ENCODE assay signal across 9 mouse cellular contexts in the genomic region with DNA sequence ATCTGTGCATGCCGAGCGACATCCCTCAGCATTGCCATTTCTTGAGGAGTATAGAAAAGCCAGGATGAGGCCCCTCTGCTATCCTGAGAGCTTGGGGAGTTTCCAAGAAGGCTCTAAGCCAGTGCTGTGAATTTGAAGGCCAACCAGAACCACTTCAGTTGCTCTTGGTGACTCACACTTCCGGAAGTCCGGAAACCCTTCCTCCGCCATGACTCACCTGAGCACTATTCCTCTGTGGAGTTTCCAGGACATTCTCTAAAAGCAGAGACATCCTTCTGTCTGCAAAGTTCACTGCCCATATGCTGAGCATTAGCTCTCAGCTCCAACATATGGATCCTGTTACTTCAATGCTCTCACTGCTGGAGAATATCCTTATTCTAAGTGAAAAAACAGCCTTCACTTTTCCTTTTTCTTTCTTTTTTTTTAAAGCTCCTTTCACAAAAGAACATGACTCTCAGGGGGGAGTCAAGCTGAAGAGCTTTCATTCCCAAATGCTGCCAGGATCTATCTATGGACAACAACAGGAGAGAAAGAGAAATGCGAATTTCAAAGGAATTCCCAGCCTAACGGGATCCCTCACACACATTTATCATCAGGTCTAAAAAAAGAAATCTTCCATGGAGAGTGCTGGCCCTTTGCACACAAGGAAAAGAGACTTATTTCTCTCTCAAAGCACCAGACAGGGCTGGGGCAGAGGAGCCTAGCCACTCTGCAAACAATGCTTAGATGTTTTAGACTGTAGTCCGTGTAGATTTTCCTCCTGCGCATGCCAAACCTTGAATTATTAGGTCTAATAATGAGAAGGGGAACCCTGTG.
DNase-seq lines count a peak whose midpoint lies in the region; ATAC-seq and TF ChIP-seq lines count a peak whose summit lies in the region.
"Had no signal": no experiment of that assay in that cellular context is flagged by ENCODE, and none has a peak within 500 bp of the region (broad histone marks: within the 10 kb centered on the region; RNA-seq: fewer than 3 reads in every experiment).

No protein-coding gene starts in this region.

- TF ChIP-seq EP300 in liver, postnatal 0 days (IDR thresholded peaks at IDR 0.05; ENCODE audit: low read depth): no peak

- peak overlapping the region; percentile 90 for H3K27ac ChIP-seq in layer of hippocampus, adult 2 months
- H3K27ac ChIP-seq in limb, embryonic 13.5 days: peak overlapping the region; percentile 76
- no peak overlapping the region for H3K27ac ChIP-seq in liver, postnatal 0 days (ENCODE audit: low read depth)
- H3K27ac ChIP-seq: liver, embryonic 14.5 days had no signal

- TF ChIP-seq CTCF in layer of hippocampus, adult 2 months (conservative IDR thresholded peaks at IDR 0.05): no peak
- TF ChIP-seq CTCF in liver, postnatal 0 days (IDR thresholded peaks at IDR 0.05; ENCODE audit: low read depth): no peak

- peak in 1 of 2 experiments; percentile 44 for DNase-seq in layer of hippocampus, adult 2 months (ENCODE audit: low spot score in 2 of 2)
- no peak for DNase-seq in layer of hippocampus, postnatal 25 days (ENCODE audit: extremely low spot score in 1 of 2, low spot score in 1 of 2)
- DNase-seq in brain, adult 2 months (ENCODE audit: low read depth, low spot score): peak; percentile 94
- DNase-seq in fibroblast of lung, adult 2 months (ENCODE audit: low read depth): peak; percentile 42
- DNase-seq in liver, postnatal 0 days: no peak
- DNase-seq in kidney, postnatal 36 days: no peak
- no peak for DNase-seq in spleen, postnatal 36 days (ENCODE audit: low spot score in 2 of 2)

- peaks cover 22% of the 10 kb centered on the region for H3K36me3 ChIP-seq in limb, embryonic 13.5 days
- no peaks in the 10 kb centered on the region for H3K36me3 ChIP-seq in liver, postnatal 0 days (replicated peaks; ENCODE audit: insufficient read depth, low read length)

- H3K4me3 ChIP-seq in layer of hippocampus, adult 2 months: no peak overlapping the region
- no peak overlapping the region for H3K4me3 ChIP-seq in limb, embryonic 13.5 days
- H3K4me3 ChIP-seq in liver, postnatal 0 days (ENCODE audit: low read depth, low read length): no peak overlapping the region

- ATAC-seq in limb, embryonic 13.5 days (ENCODE audit: low FRiP score, low read depth): peak; percentile 83
- no peak for ATAC-seq in liver, postnatal 0 days

- H3K9me3 ChIP-seq in limb, embryonic 13.5 days: no peaks in the 10 kb centered on the region
- H3K9me3 ChIP-seq in liver, postnatal 0 days (ENCODE audit: low read length): no peaks in the 10 kb centered on the region

- H3K4me1 ChIP-seq in limb, embryonic 13.5 days: peaks cover 34% of the 10 kb centered on the region
- H3K4me1 ChIP-seq in liver, postnatal 0 days (ENCODE audit: insufficient read depth): no peaks in the 10 kb centered on the region

- H3K9ac ChIP-seq in limb, embryonic 13.5 days: no peak overlapping the region
- H3K9ac ChIP-seq in liver, postnatal 0 days (replicated peaks): no peak overlapping the region
- H3K9ac ChIP-seq: liver, embryonic 14.5 days had no signal

- H3K4me2 ChIP-seq in limb, embryonic 13.5 days (replicated peaks): peak overlapping the region; percentile 28
- H3K4me2 ChIP-seq in liver, postnatal 0 days (ENCODE audit: low read depth, low read length): no peak overlapping the region

- no peaks in the 10 kb centered on the region for H3K27me3 ChIP-seq in limb, embryonic 13.5 days
- H3K27me3 ChIP-seq in liver, postnatal 0 days (ENCODE audit: insufficient read depth, low read length): no peaks in the 10 kb centered on the region

- WGBS in limb, embryonic 13.5 days: 31% methylated on average over 9 of the region's 9 CpGs
- WGBS in liver, postnatal 0 days (ENCODE audit: insufficient replicate concordance): 64% methylated on average over 9 of the region's 9 CpGs

Comparison
In these comparisons a context has a peak if more than half of its experiments do, and no peak if none do; other contexts are left out.
1. DNase-seq: peak in brain, adult 2 months (single experiment) and fibroblast of lung, adult 2 months (single experiment); none in layer of hippocampus, postnatal 25 days (0 of 2), liver, postnatal 0 days (single experiment), kidney, postnatal 36 days (0 of 2) and spleen, postnatal 36 days (0 of 2).